Mouse (Mus musculus) adipocyte (in vitro differentiated cells): ENCODE data around the gene Nol4l.
"Not testable (repeated sequence)": the region's sequence is repeated elsewhere in the genome, so short reads cannot be mapped to it uniquely, and the experiment has no call there.

ENCODE experiments used
- DNase-seq: peaks from one replicate; pipeline ENCODE4 v3.0.0-alpha.2; 2016; ENCODE audit warnings: low spot score

Gene Nol4l

GRCm38 (mm10) chr2:153512416-153513323 is 17.1 kb downstream of the Nol4l start:
- no peak for DNase-seq

- no peak for DNase-seq
Observed at GRCm38 (mm10) chr2:153511562-153511961, 18.2 kb downstream of the Nol4l start.

GRCm38 (mm10) chr2:153510136-153510535 is 19.6 kb downstream of the Nol4l start:
- DNase-seq = no peak

GRCm38 (mm10) chr2:153509211-153510029 is 20.4 kb downstream of the Nol4l start:
- no peak for DNase-seq

GRCm38 (mm10) chr2:153508405-153508804 is 21.4 kb downstream of the Nol4l start:
- DNase-seq = no peak

- DNase-seq = no peak
Observed at GRCm38 (mm10) chr2:153507969-153508368, 21.8 kb downstream of the Nol4l start.

GRCm38 (mm10) chr2:153506385-153506784 is 23.4 kb downstream of the Nol4l start:
- DNase-seq = no peak

GRCm38 (mm10) chr2:153499154-153499553 is 30.6 kb downstream of the Nol4l start:
- peak; percentile 78 for DNase-seq

GRCm38 (mm10) chr2:153496898-153497297 is 32.9 kb downstream of the Nol4l start:
- DNase-seq = no peak

- DNase-seq = no peak
Observed at GRCm38 (mm10) chr2:153496301-153496700, 33.5 kb downstream of the Nol4l start.

- no peak for DNase-seq
Observed at GRCm38 (mm10) chr2:153495818-153496217, 34.0 kb downstream of the Nol4l start.

- not testable (repeated sequence) for DNase-seq
Observed at GRCm38 (mm10) chr2:153495391-153495790, 34.4 kb downstream of the Nol4l start.

- DNase-seq = no peak
Observed at GRCm38 (mm10) chr2:153494293-153494811, 35.4 kb downstream of the Nol4l start.

GRCm38 (mm10) chr2:153493781-153494292 is 35.9 kb downstream of the Nol4l start:
- no peak for DNase-seq

- DNase-seq = no peak
Observed at GRCm38 (mm10) chr2:153493393-153493731, 36.4 kb downstream of the Nol4l start.

GRCm38 (mm10) chr2:153492573-153493392 is 37.0 kb downstream of the Nol4l start, which contains the start of gene 4930404H24Rik:
Gene 4930404H24Rik, plus strand, starts transcription at chr2:153492790.
- DNase-seq = no peak

GRCm38 (mm10) chr2:153492179-153492517 is 37.6 kb downstream of the Nol4l start:
- no peak for DNase-seq

GRCm38 (mm10) chr2:153491512-153492178 is 38.1 kb downstream of the Nol4l start:
- DNase-seq = no peak

GRCm38 (mm10) chr2:153490940-153491339 is 38.8 kb downstream of the Nol4l start:
- no peak for DNase-seq

- DNase-seq = no peak
Observed at GRCm38 (mm10) chr2:153490116-153490515, 39.7 kb downstream of the Nol4l start.

- no peak for DNase-seq
Observed at GRCm38 (mm10) chr2:153484071-153484470, 45.7 kb downstream of the Nol4l start.
